Mouse (Mus musculus) lung, postnatal 4 days (tissue): ENCODE measurements around the gene Mrps36.
"Not testable (repeated sequence)": the region's sequence is repeated elsewhere in the genome, so short reads cannot be mapped to it uniquely, and the experiment has no call there.

Experiments used
- DNase-seq, 2 experiments: peaks; one replicate each; pipeline ENCODE4 v3.0.0; 2021

Gene Mrps36

DNA sequence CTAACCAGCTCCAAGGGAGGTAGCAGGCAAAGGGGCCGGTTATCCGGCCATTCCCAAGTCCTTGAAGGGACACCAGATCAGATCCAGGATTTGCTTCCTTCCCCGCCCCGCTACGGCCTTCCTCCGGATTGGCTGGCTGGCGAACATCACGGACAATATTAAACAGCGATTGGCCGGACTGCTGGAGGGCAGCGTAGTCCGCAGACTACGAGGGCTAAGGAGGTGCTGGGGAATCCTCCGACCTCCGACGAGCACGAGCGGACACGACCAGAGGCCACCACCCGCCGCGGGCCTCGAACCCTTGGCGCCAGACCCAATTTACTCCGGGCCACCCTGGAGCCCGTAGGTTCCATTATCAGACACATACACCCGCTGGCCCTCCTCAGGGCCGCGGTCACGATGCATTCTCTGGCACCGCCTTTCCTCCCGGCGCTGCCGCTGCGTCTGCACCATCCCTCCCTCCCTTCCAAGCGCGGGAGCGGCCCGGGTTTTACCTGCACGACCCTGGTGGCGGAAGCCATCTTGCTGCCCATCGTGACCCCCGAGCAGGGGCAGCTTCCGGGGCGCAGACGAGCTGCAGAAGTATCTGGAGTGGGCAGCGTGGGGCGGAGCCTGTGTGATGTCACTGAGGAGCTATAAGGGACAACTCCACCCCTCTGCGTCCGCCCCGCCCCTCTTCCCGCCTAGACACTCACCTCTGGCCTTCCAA is at the start of gene Mrps36:
TSS of gene Mrps36 (minus strand) at position 624 of the 709 bp plus-strand sequence.
- DNase-seq = peak; percentile 95 to 96

DNA sequence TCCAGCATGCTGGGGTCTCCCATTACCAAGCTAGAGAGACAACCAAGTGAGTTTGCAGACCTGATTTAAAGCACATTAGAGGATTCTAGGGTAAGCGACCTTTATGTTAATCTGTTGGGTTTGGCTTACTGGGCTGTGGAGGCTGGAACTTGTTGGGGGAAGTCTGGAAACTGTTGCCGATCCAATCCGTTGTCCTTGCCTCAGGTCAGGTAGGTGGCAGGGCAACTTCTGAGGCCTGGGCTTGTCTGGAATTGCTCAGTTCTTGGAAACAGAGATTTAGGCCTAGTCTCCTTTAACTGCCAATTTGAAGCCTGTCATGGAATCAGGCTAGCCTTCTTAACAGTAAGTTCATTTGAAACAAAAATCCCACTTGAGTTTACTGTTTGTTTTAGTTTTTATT is 44.6 kb upstream of the Mrps36 start:
- DNase-seq = no peak

DNA sequence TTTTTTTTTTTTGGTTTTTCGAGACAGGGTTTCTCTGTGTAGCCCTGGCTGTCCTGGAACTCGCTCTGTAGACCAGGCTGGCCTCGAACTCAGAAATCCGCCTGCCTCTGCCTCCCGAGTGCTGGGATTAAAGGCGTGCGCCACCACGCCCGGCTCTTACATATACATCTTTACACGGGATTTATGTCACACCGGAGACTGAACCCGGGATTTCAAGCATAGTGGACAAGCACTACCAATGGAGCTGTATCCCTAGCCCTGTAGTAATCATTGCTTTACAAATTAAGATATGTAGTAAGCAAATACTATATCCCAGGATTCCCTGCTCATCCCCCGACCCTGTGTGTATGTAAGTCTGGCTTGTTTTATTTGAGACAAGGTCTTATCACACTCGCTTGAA is 43.6 kb upstream of the Mrps36 start:
- DNase-seq = not testable (repeated sequence)

DNA sequence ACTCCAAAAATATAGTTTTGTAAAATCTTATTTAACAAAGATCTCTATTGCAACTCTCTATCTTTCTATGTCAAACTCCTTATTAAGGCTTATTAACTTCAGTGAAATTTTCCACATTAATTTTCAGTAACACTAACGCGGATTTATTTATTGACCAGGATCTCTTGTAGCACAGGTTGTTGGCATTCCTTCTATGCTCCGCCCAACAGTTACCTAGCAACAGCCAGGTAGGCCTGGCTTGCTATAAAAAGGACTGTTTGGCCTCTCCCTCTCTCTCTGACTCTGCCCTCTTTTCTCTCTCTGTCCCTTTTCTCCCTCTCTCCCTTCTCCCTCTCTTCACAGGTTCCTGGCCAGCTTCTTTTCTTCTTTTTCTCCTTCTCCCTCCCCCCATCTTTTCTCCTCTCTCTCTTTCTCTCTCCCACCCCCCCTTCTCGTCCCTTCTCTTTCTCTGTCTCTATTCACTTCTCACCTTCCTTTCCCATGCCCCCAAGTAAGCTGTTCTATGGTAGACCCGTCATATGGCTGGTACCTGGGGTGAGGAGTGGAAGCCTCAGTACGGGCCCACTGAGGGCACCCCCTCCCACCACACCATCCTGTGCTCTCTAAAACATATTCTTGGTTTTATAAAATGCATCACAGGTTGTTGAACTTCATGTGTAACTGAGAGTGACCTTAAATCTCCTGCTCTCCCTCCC is 43.0 kb upstream of the Mrps36 start:
- peak; percentile 11 to 31 for DNase-seq

DNA sequence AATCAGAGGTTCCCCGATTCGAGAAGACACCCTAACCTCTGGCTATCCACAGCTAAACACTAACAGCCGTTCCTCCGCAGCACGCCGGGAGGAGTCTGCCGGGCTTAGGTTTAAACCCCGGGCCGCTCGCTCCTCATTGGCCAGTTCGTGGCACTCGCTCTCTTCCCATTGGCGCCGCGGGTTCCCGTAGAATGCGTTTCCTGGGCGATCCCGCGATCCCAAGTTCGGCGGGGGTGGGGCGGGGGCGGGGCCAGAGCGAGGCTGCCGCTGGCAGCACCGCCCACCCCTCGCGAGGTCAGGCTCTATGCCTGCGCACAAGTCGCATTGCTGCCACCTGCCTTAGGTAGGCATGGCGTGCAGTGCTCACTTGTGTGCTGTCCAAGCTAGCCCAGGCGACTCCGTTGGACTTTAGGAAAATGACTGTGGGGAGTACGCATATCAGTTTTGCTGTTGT is 42.0 kb upstream of the Mrps36 start, which contains the start of gene Ccnb1:
TSS of gene Ccnb1 (minus strand) at position 157 of the 454 bp plus-strand sequence.
- DNase-seq = peak; percentile 94

DNA sequence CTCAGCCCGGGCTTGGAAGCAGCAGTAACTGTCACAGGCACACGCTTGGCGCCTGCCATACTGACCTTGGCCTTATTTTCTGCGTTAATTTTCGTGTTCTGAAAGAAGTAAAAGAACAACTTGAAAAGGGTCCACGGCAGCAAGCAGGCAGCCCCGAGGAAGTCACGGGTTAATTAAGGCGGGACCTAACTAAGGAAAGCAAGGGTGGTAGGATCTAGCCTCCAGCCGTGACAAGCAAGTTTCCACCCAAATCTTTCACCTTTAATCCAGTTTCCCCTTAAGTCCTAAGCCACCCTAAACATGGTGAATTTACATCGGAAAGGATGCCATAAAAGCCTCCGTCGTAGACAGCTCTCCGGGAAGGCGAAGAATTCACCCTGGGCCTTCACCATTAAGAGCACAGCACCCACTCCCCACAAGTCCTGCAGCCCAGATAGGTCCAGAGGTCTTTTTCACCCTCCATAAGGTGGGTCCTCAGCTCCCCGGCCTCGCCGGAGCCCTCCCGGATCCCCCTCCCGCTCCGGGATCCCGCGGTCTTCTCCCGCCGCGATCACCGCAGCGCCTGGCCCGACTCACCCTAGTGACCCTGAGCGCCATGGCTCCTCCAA is 41.5 kb upstream of the Mrps36 start:
- no peak for DNase-seq

DNA sequence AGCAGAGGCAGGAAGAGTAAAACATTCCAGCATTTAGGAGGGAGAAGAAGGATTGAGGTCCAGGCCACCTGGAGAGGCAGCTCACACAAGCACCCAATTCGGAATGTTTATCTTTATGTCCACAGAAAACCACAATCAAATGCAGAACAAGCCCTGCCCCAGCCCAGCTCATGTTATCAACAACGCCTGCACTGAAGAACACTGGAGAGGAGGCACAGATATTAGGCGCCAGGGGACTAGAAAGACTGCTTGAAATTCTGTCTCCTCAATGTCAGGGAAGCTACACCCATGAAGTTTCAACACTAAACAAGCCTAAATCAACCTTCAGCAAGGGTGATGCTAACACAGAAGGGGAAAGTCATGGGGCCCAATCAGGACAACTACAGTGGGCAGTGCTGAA is 33.0 kb upstream of the Mrps36 start:
- no peak for DNase-seq

DNA sequence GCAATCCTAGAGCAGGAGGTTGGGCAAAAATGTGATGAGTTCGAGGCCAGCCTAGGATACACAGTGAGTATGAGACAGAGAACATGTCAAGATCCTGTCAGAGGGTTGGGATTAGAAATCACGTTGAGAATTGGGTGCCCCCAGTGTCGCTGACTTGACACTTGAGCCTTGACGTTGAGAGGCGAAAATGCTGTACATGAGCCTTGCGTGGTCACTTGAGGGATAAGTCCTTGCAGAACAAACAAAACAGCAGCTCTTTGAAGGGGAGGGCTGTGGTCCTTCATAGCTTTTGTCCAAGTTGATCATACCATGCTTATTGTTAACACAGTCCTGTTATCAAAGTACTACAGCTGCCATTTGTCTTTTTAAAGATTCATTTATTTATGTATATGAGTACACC is 32.3 kb upstream of the Mrps36 start:
- DNase-seq = no peak

DNA sequence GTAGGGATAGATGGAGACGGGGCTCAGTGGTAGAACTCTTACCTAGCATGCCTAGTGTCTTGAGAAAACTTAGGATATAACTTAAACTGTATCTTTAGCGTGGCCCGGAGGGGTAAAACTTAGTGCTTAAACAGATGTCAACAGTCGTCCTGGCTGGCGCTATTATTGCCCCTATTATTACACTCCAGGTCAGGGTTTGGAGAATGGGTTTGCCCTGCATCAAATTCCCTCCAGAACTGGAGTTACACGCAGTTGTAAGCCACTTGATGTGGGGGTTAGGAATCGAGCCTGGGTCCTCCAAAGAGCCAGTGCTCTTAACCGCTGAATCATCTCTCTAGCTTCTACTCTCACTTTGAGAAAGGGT is 31.6 kb upstream of the Mrps36 start:
- DNase-seq = no peak

DNA sequence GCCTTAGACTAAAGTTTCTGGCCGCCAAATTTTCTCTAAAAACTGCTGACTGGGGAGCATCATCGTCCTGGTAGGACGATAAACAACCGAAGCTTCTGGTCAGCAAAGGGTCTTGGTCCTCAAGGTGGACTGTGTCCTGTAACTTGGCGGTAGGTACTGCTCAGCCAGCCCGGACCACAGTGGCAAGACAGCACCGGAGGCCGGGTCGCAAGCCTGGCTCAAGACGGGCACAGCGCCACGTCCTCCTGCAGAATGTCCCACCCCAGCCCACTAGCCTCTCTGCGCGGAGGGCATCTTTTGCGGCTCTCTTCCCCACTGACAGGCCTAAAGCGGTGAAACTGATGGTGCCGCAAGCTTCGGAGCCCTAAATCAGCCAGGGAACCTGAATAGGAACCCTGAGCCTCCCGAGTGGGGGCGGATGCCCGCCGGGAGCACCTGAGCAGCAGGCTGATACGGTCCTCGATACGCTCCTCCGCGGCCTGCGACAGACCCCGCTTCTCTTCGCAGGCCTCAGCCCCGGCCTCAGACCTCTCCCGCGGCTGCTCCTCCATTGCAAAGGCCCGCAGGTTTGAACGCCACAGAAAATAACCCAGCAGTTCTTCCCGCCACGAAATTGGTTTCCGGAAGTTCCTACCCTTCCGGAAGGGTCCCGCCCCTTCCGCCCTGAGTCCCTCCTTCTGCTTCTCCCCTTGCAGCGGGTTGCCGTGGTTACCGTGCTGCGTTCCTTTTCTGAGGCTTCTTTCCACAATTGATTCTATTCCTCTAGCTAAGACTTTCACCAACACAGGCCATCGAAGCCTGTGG is 31.0 kb upstream of the Mrps36 start, which contains the start of gene Cenph:
TSS of gene Cenph (minus strand) at position 648 of the 804 bp plus-strand sequence.
- DNase-seq = peak; percentile 85 to 86

DNA sequence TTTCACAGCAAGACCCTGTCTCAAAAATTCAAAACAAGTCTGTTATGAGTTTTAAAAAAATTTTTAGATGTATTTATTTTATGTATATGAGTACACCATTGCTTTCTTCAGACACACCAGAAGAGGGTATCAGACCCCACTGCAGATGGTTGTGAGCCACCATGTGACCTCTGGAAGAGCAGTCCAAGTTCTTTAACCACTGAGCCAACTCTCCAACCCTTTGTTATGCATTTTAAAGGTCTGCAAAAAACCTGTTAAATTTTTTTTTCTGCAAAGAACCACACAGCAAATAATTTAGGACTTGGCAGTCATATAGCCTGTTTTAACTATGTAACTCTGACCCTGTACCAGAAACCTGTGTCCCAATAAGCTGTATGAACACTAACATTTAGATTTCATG is 30.2 kb upstream of the Mrps36 start:
- DNase-seq = no peak

DNA sequence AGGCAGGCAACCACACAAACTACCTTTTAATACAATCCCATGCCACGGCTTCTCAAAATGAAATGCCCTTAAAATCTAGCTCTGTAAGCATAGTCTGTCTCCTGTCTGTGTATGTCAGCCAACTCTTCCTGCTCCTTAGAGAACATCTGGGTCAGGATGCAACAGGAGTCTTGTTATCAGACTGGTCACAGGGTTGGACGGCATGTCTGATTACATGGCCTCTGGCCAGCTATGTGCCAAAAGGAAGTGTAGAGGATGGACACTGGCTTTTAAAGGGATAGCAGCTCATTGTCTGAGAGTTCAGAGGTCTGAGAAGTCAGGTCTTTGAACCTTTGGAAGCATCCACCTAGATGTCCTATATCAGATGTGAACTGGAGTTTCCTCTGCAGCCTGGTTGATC is 10.9 kb upstream of the Mrps36 start:
- DNase-seq = peak; percentile 14 to 36

DNA sequence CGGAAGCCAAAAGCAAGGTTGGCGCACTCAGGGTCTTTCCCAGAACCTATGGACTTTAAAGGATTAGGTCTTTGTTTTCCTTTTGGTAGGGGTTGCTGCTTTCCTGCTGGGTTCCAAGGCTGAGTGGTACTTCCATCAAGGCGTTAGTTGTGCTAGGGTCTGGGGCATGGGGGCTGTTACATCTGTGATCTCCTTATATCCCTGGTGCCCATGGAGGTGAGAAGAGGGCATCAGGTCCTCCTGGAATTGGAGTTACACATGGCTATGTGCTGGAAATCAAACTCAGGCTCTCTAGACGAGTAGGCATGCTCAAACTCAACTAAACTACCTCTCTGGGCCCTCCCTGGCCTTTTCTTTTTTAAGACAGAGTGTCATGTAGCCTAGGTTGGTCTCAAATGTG is 9.7 kb upstream of the Mrps36 start:
- DNase-seq = no peak

DNA sequence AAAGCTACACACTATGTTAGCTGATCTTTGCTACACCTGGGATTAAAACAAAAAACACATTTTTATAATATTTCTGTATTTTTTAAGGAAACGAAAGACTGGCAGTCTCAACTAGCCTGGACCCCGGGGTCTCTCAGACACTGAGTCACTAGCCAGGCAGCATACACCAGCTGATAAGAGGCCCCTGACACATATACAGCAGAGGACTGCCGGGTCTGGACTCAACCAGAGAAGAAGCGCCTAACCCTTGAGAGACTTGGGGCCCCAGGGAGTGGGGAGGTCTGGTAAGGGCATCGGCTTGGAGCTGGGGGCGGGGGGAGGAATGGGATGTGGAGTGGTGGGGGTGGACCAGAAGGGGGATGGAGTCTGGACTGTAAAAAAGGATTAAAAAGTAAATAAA is 8.6 kb upstream of the Mrps36 start:
- no peak for DNase-seq

DNA sequence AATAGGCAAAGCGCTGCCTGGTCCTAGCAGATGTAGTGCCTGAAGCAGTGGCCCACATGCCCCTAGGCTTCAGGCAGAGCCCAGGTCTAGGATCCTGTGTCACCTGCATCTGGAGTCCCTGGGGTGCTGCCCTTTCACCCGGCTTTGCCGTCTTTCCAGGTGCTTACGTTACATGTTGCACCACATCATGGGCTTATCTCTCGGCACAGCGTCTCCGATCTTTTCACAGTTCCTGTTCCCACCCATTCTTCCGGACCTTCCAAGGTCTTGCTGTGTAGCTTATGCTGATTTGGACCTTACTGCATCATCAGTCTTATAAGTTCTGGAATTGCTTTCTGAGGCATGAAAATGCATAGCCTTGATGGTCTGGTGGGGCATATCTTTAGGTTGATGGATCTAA is 8.1 kb upstream of the Mrps36 start:
- DNase-seq = no peak

DNA sequence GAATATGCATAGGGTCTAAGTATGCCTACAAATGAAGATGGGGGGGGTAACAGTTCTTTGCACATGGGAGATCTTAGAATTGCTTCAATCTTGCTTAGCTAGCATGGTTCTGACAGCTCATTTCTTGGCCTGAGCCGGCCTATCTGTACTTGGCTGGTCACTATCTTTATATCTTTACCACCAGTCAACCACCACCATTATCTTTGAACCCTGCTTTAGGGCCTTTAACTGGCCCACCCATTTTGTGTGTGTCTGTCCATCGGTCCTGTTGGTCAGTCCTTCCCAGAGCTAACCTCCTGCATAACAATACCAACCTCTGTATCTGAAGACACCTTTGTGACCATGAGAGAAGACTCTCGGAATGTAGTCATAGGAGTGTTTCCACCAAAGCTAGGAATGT is 6.9 kb upstream of the Mrps36 start:
- DNase-seq = no peak

DNA sequence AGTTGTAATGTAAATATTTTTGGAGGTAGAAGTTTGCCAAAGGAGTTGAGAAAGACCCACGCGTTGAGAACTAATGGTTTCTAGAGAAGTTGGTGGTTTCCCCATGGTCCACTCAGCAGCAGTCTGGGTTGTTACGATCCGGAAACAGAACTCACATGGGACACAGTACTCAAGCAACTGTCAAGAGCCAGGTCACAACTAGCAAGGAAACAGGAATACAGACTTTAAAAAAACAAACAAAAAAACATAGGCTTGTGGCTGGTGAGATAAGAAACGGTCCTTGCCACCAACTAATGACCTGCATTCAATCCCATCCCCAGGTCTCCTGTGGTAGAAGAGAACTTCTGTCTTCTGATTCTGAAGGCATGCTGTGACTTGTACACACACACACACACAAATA is 6.3 kb upstream of the Mrps36 start:
- DNase-seq = no peak

DNA sequence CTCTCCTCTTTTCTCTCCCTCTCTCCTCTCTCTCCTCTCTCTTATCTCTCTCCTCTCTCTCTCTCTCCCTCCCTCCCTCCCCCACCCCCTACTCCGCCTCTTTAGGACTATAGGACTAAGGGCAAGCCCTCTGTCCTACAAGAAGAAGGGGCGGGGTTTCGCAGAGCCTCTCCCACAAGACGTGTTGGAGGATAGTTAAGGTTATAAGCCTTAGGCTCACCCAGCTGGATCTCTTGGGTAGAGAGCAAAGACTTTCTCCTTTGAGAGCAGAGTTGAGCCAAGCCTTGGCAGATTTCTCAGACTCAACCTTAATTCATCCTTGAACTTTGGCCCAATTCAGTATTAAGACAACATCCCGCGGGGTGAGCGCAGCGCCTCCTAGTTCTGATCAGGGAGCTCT is 4.2 kb upstream of the Mrps36 start:
- DNase-seq = no peak

DNA sequence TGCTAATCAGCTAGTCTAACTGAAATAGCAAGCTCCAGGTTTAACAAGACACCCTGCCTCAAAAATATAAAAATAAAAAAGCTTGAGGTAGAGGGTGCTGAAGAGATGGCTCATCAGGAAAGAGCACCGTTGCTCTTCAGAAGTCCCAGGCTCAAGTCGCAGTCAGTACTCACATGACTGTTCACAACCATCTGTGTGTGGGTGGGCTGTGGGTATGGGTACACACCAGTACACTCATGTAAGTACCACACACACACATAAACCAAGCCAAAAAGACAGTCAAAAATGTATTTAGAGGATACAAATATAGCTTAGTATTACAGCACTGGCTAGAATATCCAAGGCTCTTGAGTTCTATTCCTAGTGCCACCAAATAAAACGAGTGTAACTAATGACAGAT is 1.6 kb upstream of the Mrps36 start:
- no peak for DNase-seq

DNA sequence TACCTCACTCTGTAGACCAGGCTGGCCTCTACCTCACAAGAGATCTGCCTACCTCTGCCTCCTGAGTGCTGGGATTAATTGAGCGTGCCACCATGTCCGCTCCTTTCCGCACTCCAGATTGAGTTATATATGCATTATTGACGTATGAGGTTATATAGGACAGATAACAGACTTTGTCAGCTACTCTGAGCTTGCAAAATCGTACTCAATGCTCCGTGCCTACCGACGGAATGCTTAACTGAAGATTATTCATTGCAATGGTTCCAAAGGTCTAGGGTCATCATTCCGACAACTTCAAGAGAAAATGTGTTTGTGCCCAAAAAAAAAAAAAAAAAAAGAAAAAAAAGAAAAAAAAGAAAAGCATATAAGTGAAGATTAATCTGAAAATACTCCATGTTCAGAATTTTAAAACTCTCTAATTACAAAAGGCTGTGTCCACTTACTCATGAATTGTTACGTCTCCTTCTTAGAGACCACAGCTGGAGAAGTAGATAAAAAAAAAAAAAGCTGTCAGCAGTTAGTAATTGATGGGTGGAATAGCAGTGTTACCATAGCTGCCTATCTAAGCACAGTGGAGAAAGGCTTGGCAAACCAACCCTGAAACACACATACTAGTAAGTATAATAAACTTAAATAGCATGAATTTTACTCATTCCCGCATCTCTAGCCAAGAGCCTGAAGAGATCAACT is 968 bp downstream of the Mrps36 start:
- no peak for DNase-seq

DNA sequence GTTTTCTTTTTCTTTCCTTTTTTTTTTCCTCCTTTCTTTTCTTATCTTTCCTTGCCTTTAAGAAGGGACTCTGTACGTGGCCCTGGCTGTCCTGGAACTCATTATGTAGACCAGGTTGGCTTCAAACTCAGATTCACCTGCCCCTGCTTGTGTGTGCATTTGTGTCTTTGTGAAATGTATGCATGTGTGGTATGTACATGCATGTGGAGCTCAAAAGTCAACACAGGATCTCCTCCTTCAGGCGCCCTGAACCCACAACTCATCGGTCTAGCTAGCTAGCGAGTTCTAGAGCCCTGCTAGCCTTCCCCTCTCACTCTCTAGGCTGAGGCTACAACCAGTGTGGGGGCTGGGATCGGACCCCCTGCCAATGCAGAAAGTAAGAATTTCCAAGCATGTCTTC is 1.6 kb downstream of the Mrps36 start:
- DNase-seq = no peak

DNA sequence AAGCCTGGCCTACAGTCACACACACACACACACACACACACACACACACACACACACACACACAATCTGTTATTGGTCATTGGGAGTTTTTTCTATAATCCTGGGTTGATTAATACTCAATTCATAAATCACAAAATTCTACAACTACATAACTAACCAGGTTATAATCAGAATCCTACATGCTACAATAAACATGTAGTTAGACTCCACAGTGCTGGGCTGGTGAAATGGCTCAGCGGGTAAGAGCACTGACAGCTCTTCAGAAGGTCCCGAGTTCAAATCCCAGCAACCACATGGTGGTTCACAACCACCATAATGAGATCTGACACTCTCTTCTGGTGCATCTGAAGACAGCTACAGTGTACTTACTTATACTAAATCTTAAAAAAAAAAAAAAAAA is 11.7 kb downstream of the Mrps36 start:
- DNase-seq = no peak
